Mouse (Mus musculus) C2C12 (cell line): ENCODE results near the gene C130060K24Rik. TPM values are rescaled to one million over a fixed set of nuclear protein-coding genes. Genes with fewer than 3 reads are reported as not detected.

ENCODE experiments used
- H3K27me3 ChIP-seq: one replicate; pipeline ENCODE4 v1.6.1; 2011; ENCODE audit not compliant: control insufficient read depth, insufficient read depth, insufficient read length
- H3K36me3 ChIP-seq: one replicate; pipeline ENCODE4 v1.6.1; 2011; ENCODE audit not compliant: control insufficient read depth, insufficient read depth
- H3K4me3 ChIP-seq: one replicate; pipeline ENCODE4 v1.5.1; 2011; ENCODE audit warnings: mild to moderate bottlenecking, control low read depth; ENCODE audit not compliant: poor library complexity, insufficient read depth, severe bottlenecking
- H3K79me2 ChIP-seq: one replicate; pipeline ENCODE4 v1.6.1; 2011; ENCODE audit not compliant: control insufficient read depth, insufficient read depth
- H3K79me3 ChIP-seq: one replicate; pipeline ENCODE4 v1.6.1; 2011; ENCODE audit warnings: low read depth, control low read depth
- H3ac ChIP-seq: one replicate; pipeline ENCODE3; 2011; ENCODE audit warnings: low read depth; ENCODE audit not compliant: control insufficient read depth, insufficient read length
- CEBPB ChIP-seq: IDR thresholded peaks from one replicate; pipeline ENCODE4 v1.6.1; 2011; ENCODE audit warnings: low read depth, mild to moderate bottlenecking, control low read depth, moderate library complexity
- CTCF ChIP-seq: IDR thresholded peaks from one replicate; pipeline ENCODE4 v1.5.1; 2011; ENCODE audit not compliant: control insufficient read depth, insufficient read depth, insufficient read length
- FOSL1 ChIP-seq: IDR thresholded peaks from one replicate; pipeline ENCODE4 v1.8.0; 2011; ENCODE audit warnings: mild to moderate bottlenecking, low read length; ENCODE audit not compliant: poor library complexity, insufficient read depth, severe bottlenecking
- MAX ChIP-seq: IDR thresholded peaks from one replicate; pipeline ENCODE4 v1.6.1; 2011; ENCODE audit warnings: mild to moderate bottlenecking, control low read depth
- MYOD1 ChIP-seq: IDR thresholded peaks from one replicate; pipeline ENCODE4 v1.6.1; 2011; ENCODE audit warnings: low read depth; ENCODE audit not compliant: control insufficient read depth, insufficient read length
- MYOG ChIP-seq: IDR thresholded peaks from one replicate; pipeline ENCODE4 v1.6.1; 2011; ENCODE audit not compliant: control insufficient read depth, insufficient read length; ENCODE audit errors: extremely low read depth
- USF1 ChIP-seq: IDR thresholded peaks from one replicate; pipeline ENCODE4 v1.6.1; 2011; ENCODE audit warnings: low read depth, mild to moderate bottlenecking, control low read depth, moderate library complexity
- polyA plus RNA-seq: library from polyadenylated mRNA; unstranded; fragments of >200 nt; fragmentation: generic; extraction: Trizol; gene quantifications from one replicate; pipeline ENCODE4 v1.2.1, GENCODE M21; 2012; ENCODE audit warnings: missing spikeins

C130060K24Rik gene
- polyA plus RNA-seq, 1 experiment = not detected

DNA sequence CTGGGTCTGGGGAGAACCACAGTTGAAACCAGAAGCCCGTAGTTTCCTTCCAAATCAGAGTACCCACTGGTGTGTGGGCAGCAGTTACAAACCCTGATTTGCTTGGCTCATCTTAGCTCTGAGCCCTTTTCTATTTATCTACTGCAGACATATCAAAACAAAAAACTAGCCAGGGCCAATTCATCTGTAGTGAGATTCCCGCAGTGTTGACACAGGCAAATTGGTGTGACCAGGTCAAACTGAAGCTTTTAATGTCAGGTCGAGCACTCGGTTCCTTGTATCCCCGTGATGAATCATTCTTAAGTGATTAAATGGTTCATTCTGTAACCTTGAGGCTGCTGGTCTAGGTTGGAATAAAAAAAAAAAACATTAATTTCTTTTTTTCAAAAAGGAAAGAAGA, 32.6 kb upstream of the C130060K24Rik start:
- Histone ChIP-seq H3K4me3 (no peak overlapping the region), H3K36me3 (no peaks in the 10 kb centered on the region), H3K79me3 (no peaks in the 10 kb centered on the region), H3K79me2 (no peaks in the 10 kb centered on the region), H3ac (no peak overlapping the region), H3K27me3 (no peaks in the 10 kb centered on the region)
- TF ChIP-seq MAX = no peak
- TF ChIP-seq MYOG = no peak
- TF ChIP-seq CEBPB = no peak
- TF ChIP-seq USF1 = no peak
- no peak for TF ChIP-seq MYOD1
- TF ChIP-seq CTCF = no peak
- no peak for TF ChIP-seq FOSL1

DNA sequence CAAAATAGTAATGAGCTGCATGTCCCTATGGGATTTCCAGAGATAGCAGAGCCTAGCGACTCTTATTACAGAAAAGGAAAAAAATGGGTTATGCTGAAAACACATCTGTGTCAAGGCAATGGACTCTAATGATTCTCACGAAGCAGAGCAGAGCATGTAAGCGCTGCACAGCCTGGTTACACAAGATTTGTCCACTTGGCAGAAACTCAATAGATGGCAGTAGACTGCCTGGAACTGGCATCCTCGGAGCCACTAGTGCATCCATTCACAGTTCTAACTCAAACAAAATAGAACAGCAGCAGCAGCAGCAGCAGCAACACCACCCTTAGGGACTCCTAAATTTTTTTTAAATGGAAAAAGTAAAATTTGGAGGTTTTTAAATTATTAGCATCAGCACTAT, 29.3 kb upstream of the C130060K24Rik start:
- Histone ChIP-seq H3K4me3 (no peak overlapping the region), H3ac (no peak overlapping the region), H3K27me3 (no peaks in the 10 kb centered on the region), H3K36me3 (no peaks in the 10 kb centered on the region), H3K79me2 (no peaks in the 10 kb centered on the region), H3K79me3 (no peaks in the 10 kb centered on the region)
- no peak for TF ChIP-seq MAX
- no peak for TF ChIP-seq CTCF
- no peak for TF ChIP-seq MYOD1
- TF ChIP-seq CEBPB = no peak
- TF ChIP-seq USF1 = no peak
- no peak for TF ChIP-seq MYOG
- no peak for TF ChIP-seq FOSL1

DNA sequence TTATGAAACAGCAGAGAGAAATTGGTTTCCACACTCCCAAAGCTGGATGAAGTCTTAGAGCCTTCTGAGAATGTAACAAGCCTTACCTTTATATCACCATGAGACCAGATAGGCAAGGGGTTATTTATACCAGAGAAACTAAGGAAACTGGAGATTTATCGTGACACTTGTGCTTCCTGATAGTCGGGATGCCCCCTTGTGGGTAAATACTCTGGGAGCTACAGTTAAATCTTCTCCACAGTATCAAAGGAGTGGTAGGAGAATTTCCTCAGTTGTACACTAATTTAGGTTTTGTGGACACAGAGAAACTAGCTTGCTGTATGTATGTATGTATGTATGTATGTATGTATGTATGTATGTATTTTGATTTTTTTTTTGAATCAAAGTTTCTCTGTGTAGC, 5.0 kb upstream of the C130060K24Rik start:
- Histone ChIP-seq H3ac (no peak overlapping the region), H3K4me3 (no peak overlapping the region), H3K79me2 (no peaks in the 10 kb centered on the region), H3K36me3 (no peaks in the 10 kb centered on the region), H3K79me3 (no peaks in the 10 kb centered on the region), H3K27me3 (no peaks in the 10 kb centered on the region)
- TF ChIP-seq CEBPB = no peak
- TF ChIP-seq MYOD1 = no peak
- no peak for TF ChIP-seq FOSL1
- no peak for TF ChIP-seq USF1
- no peak for TF ChIP-seq MYOG
- TF ChIP-seq CTCF = no peak
- no peak for TF ChIP-seq MAX

DNA sequence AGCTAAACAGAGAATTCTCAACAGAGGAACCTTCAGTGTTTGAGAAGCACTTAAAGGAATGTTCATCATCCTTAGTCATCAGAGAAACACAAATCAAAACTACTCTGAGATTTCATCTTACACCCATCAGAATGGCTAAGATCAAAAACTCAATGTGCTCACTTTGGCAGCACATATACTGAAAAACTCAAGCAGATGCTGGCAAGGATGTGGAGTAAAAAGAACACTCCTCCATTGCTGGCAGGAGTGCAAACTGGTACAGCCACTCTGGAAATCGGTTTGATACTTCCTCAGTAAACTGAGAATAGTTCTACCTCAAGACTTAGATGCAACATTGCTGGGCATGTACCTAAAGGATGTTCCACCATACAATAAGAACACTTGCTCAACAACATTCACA, 41.0 kb downstream of the C130060K24Rik start:
- Histone ChIP-seq H3K4me3 (no peak overlapping the region), H3K79me3 (no peaks in the 10 kb centered on the region), H3K27me3 (no peaks in the 10 kb centered on the region), H3K36me3 (no peaks in the 10 kb centered on the region), H3ac (no peak overlapping the region), H3K79me2 (no peaks in the 10 kb centered on the region)
- TF ChIP-seq FOSL1 (no peak), CEBPB (no peak), MAX (no peak), MYOD1 (no peak), MYOG (no peak), CTCF (no peak), USF1 (no peak)

- Histone ChIP-seq H3ac (no peak overlapping the region), H3K4me3 (no peak overlapping the region), H3K27me3 (no peaks in the 10 kb centered on the region), H3K79me2 (no peaks in the 10 kb centered on the region), H3K36me3 (no peaks in the 10 kb centered on the region), H3K79me3 (no peaks in the 10 kb centered on the region)
- no peak for TF ChIP-seq MAX
- TF ChIP-seq MYOD1 = no peak
- TF ChIP-seq MYOG = no peak
These were observed 46.2 kb downstream of the C130060K24Rik start for GRCm38 (mm10) chr6:65427065-65427464.

DNA sequence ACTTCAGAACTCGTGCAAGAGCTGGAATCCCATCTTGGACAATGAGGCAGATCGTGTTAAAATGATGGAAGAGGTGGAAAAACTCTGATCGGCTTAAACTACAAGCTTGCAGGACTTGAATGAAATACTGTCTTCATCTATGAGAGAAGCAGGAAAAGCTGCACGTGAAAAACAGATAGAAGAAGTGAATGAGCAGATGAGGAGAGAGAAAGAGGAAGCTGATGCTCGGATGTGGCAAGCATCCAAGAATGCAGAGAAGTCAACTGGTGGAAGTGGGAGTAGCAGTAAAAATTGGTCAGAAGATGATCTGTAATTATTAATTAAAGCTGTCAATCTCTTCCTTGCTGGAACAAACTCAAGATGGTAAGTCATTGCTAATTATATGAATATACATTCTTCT, 52.3 kb downstream of the C130060K24Rik start:
- Histone ChIP-seq H3K4me3 (no peak overlapping the region), H3K36me3 (no peaks in the 10 kb centered on the region), H3K79me3 (no peaks in the 10 kb centered on the region), H3K27me3 (no peaks in the 10 kb centered on the region), H3ac (no peak overlapping the region), H3K79me2 (no peaks in the 10 kb centered on the region)
- TF ChIP-seq FOSL1 (no peak), MYOD1 (no peak), MAX (no peak), USF1 (no peak), MYOG (no peak), CEBPB (no peak), CTCF (no peak)
